Mouse (Mus musculus): ENCODE measurements around the gene Mapk13. TPM values are rescaled to one million over a fixed set of nuclear protein-coding genes. Genes with fewer than 3 reads are reported as not detected.
A peak's percentile ranks its signal among the peaks of the same experiment; 100 is the strongest.

The Mapk13 gene
- polyA plus RNA-seq, 1 experiment from 2014 or later: 61.0 TPM

- Histone ChIP-seq H3K27me3 (ENCODE audit: insufficient read depth, low read length) (no peaks in the 10 kb centered on the region; the same call in none of the 2 replicates), H3K9me3 (ENCODE audit: low read depth, low read length) (no peaks in the 10 kb centered on the region), H3K4me2 (no peak overlapping the region), H3K9ac (no peak overlapping the region), H3K27ac (ENCODE audit: low read depth) (no peak overlapping the region), H3K4me3 (ENCODE audit: low read depth, low read length) (no peak overlapping the region), H3K4me1 (ENCODE audit: insufficient read depth) (no peaks in the 10 kb centered on the region), H3K36me3 (ENCODE audit: insufficient read depth) (0 out of 2 replicates have a peak, but pooled peaks cover 3% of the 10 kb centered on the region)
- DNase-seq (no peak), ATAC-seq (ENCODE audit: insufficient read depth) (no peak)
- TF ChIP-seq CTCF (IDR thresholded peaks at IDR 0.05; ENCODE audit: low read depth): no peak
- 81% methylated on average over 4 of the region's 4 CpGs for WGBS
These were observed 6.1 kb downstream of the Mapk13 start for GRCm38 (mm10) chr17:28775161-28775560.

GRCm38 (mm10) chr17:28776817-28777216 is 7.7 kb downstream of the Mapk13 start:
- Histone ChIP-seq H3K4me1 (ENCODE audit: insufficient read depth) (no peaks in the 10 kb centered on the region), H3K9ac (no peak overlapping the region), H3K36me3 (ENCODE audit: insufficient read depth) (0 out of 2 replicates have a peak, but pooled peaks cover 3% of the 10 kb centered on the region), H3K4me3 (ENCODE audit: low read depth, low read length) (no peak overlapping the region), H3K9me3 (ENCODE audit: low read depth, low read length) (no peaks in the 10 kb centered on the region), H3K27ac (ENCODE audit: low read depth) (no peak overlapping the region), H3K4me2 (no peak overlapping the region), H3K27me3 (ENCODE audit: insufficient read depth, low read length) (no peaks in the 10 kb centered on the region)
- DNase-seq (no peak), ATAC-seq (ENCODE audit: insufficient read depth) (no peak)
- WGBS: 81% methylated on average over 3 of the region's 3 CpGs
- 0 out of 2 replicates have a peak, but pooled peaks have one; percentile 17 for TF ChIP-seq CTCF (IDR thresholded peaks at IDR 0.05; ENCODE audit: low read depth)

GRCm38 (mm10) chr17:28777231-28778005 is 8.3 kb downstream of the Mapk13 start:
- no peak for TF ChIP-seq CTCF (IDR thresholded peaks at IDR 0.05; ENCODE audit: low read depth)
- H3K27ac ChIP-seq (ENCODE audit: low read depth): no peak overlapping the region
- ATAC-seq (ENCODE audit: insufficient read depth) (no peak), DNase-seq (no peak)
- no peaks in the 10 kb centered on the region for H3K9me3 ChIP-seq (ENCODE audit: low read depth, low read length)
- H3K4me3 ChIP-seq (ENCODE audit: low read depth, low read length): no peak overlapping the region
- H3K4me2 ChIP-seq: no peak overlapping the region
- H3K27me3 ChIP-seq (ENCODE audit: insufficient read depth, low read length): no peaks in the 10 kb centered on the region
- WGBS: 82% methylated on average over 16 of the region's 16 CpGs
- no peak overlapping the region for H3K9ac ChIP-seq
- H3K4me1 ChIP-seq (ENCODE audit: insufficient read depth): no peaks in the 10 kb centered on the region
- H3K36me3 ChIP-seq (ENCODE audit: insufficient read depth): 0 out of 2 replicates have a peak, but pooled peaks cover 3% of the 10 kb centered on the region

GRCm38 (mm10) chr17:28779735-28780134 is 10.6 kb downstream of the Mapk13 start:
- H3K4me2 ChIP-seq: no peak overlapping the region
- 94% methylated on average over 3 of the region's 3 CpGs for WGBS
- DNase-seq (no peak), ATAC-seq (ENCODE audit: insufficient read depth) (no peak)
- no peaks in the 10 kb centered on the region for H3K9me3 ChIP-seq (ENCODE audit: low read depth, low read length)
- 0 out of 2 replicates have a peak, but pooled peaks cover 3% of the 10 kb centered on the region for H3K36me3 ChIP-seq (ENCODE audit: insufficient read depth)
- H3K4me1 ChIP-seq (ENCODE audit: insufficient read depth): no peaks in the 10 kb centered on the region
- no peak overlapping the region for H3K9ac ChIP-seq
- TF ChIP-seq CTCF (IDR thresholded peaks at IDR 0.05; ENCODE audit: low read depth): no peak
- no peak overlapping the region for H3K4me3 ChIP-seq (ENCODE audit: low read depth, low read length)
- H3K27ac ChIP-seq (ENCODE audit: low read depth): no peak overlapping the region
- no peaks in the 10 kb centered on the region for H3K27me3 ChIP-seq (ENCODE audit: insufficient read depth, low read length)

- ATAC-seq (ENCODE audit: insufficient read depth) (no peak), DNase-seq (no peak)
- Histone ChIP-seq H3K4me1 (ENCODE audit: insufficient read depth) (no peaks in the 10 kb centered on the region), H3K4me3 (ENCODE audit: low read depth, low read length) (no peak overlapping the region), H3K27me3 (ENCODE audit: insufficient read depth, low read length) (no peaks in the 10 kb centered on the region), H3K27ac (ENCODE audit: low read depth) (no peak overlapping the region), H3K9me3 (ENCODE audit: low read depth, low read length) (no peaks in the 10 kb centered on the region), H3K36me3 (ENCODE audit: insufficient read depth) (no peaks in the 10 kb centered on the region), H3K9ac (no peak overlapping the region), H3K4me2 (no peak overlapping the region)
- no peak for TF ChIP-seq CTCF (IDR thresholded peaks at IDR 0.05; ENCODE audit: low read depth)
- whole genome bisulfite sequencing: 54% methylated on average over 3 of the region's 3 CpGs
These were observed 11.7 kb downstream of the Mapk13 start for GRCm38 (mm10) chr17:28780836-28781235.

GRCm38 (mm10) chr17:28781290-28782045 is 12.4 kb downstream of the Mapk13 start:
- no peak overlapping the region for H3K4me3 ChIP-seq (ENCODE audit: low read depth, low read length)
- ATAC-seq (ENCODE audit: insufficient read depth) (no peak; the same call in 1 of the 2 replicates), DNase-seq (no peak)
- no peak overlapping the region for H3K27ac ChIP-seq (ENCODE audit: low read depth)
- H3K9ac ChIP-seq: no peak overlapping the region; the same call in 1 of the 2 replicates
- H3K36me3 ChIP-seq (ENCODE audit: insufficient read depth): no peaks in the 10 kb centered on the region
- no peaks in the 10 kb centered on the region for H3K27me3 ChIP-seq (ENCODE audit: insufficient read depth, low read length)
- 56% methylated on average over 9 of the region's 9 CpGs for WGBS
- no peaks in the 10 kb centered on the region for H3K9me3 ChIP-seq (ENCODE audit: low read depth, low read length)
- no peak for TF ChIP-seq CTCF (IDR thresholded peaks at IDR 0.05; ENCODE audit: low read depth)
- H3K4me1 ChIP-seq (ENCODE audit: insufficient read depth): no peaks in the 10 kb centered on the region
- H3K4me2 ChIP-seq: no peak overlapping the region

- Histone ChIP-seq H3K9ac (no peak overlapping the region), H3K4me2 (no peak overlapping the region), H3K9me3 (ENCODE audit: low read depth, low read length) (no peaks in the 10 kb centered on the region), H3K4me1 (ENCODE audit: insufficient read depth) (no peaks in the 10 kb centered on the region), H3K36me3 (ENCODE audit: insufficient read depth) (no peaks in the 10 kb centered on the region), H3K4me3 (ENCODE audit: low read depth, low read length) (no peak overlapping the region), H3K27ac (ENCODE audit: low read depth) (no peak overlapping the region), H3K27me3 (ENCODE audit: insufficient read depth, low read length) (no peaks in the 10 kb centered on the region)
- ATAC-seq (ENCODE audit: insufficient read depth) (no peak), DNase-seq (no peak)
- 90% methylated on average over 3 of the region's 3 CpGs for WGBS
- no peak for TF ChIP-seq CTCF (IDR thresholded peaks at IDR 0.05; ENCODE audit: low read depth)
These were observed 15.9 kb downstream of the Mapk13 start for GRCm38 (mm10) chr17:28785036-28785435.
